In genomic region chr7:43465344-43466098, GRCm38 (mm10) we compare ENCODE assay signal across 8 mouse cellular contexts. TPM values are rescaled to one million over a fixed set of nuclear protein-coding genes. Genes with fewer than 3 reads are reported as not detected.
DNase-seq lines count a peak whose midpoint lies in the region; ATAC-seq lines count a peak whose summit lies in the region.

No protein-coding gene starts in this region.

- no peak overlapping the region for H3K27ac ChIP-seq in hindbrain, embryonic 11.5 days (ENCODE audit: low read depth, low read length)

- no peaks in the 10 kb centered on the region for H3K36me3 ChIP-seq in hindbrain, embryonic 11.5 days (ENCODE audit: control insufficient read depth, insufficient read depth, low read length)

- 0 out of 2 replicates have a peak, but pooled peaks cover 2% of the 10 kb centered on the region for H3K4me1 ChIP-seq in hindbrain, embryonic 11.5 days (replicated peaks; ENCODE audit: control insufficient read depth, insufficient read depth, low read length)

- no peaks in the 10 kb centered on the region for H3K9me3 ChIP-seq in hindbrain, embryonic 11.5 days (ENCODE audit: control insufficient read depth, low read length)

- peak overlapping the region; percentile 76 for H3K4me2 ChIP-seq in hindbrain, embryonic 11.5 days (replicated peaks; ENCODE audit: low read depth, low read length)

- WGBS in hindbrain, embryonic 11.5 days = 1% methylated on average over 33 of the region's 33 CpGs

- peak; percentile 88 for ATAC-seq in hindbrain, embryonic 11.5 days (ENCODE audit: low FRiP score)

- DNase-seq in T-cell, adult 2 months (ENCODE audit: low spot score) = peak; percentile 88
- peak; percentile 77 to 83 for DNase-seq in cerebellum, postnatal 14 days
- DNase-seq in frontal cortex, postnatal 10 days (ENCODE audit: low spot score in 2 of 2) = peak; percentile 83 to 88
- peak; percentile 88 for DNase-seq in hindbrain, embryonic 11.5 days (ENCODE audit: low spot score)
- peak; percentile 77 to 81 for DNase-seq in layer of hippocampus, postnatal 14 days (ENCODE audit: low spot score in 2 of 2)
- DNase-seq in lung, postnatal 25 days (ENCODE audit: low spot score) = peak; percentile 93
- DNase-seq in retina, adult 2 months (ENCODE audit: low read depth, low spot score) = peak; percentile 72
- peak; percentile 78 for DNase-seq in thymus, postnatal 25 days

- peaks cover 10% of the 10 kb centered on the region; the same call in 1 of the 2 replicates for H3K27me3 ChIP-seq in hindbrain, embryonic 11.5 days (ENCODE audit: control insufficient read depth, insufficient read depth, low read length)

- peak overlapping the region; percentile 27 for H3K9ac ChIP-seq in hindbrain, embryonic 11.5 days (ENCODE audit: low read depth, low read length)

- H3K4me3 ChIP-seq in hindbrain, embryonic 11.5 days (ENCODE audit: low read depth, low read length) = peak overlapping the region; percentile 28

RNA-seq across cellular contexts. Expression of gene Vsig10l, which starts 2.6 kb away (rescaled TPM):
- polyA plus RNA-seq in hindbrain, embryonic 11.5 days (2014; fragmentation: Nextera tagmentation; extraction: Ambion mirVana) = 2.6 and 2.8 TPM in 2 replicates
- 1 to 10 TPM; 2.6 to 3.5 TPM for total RNA-seq in layer of hippocampus, postnatal 14 days (2021)

RNA-seq across cellular contexts. Expression of gene Gm45233, which starts 21.6 kb away (rescaled TPM):
- 0.31 TPM in 1 of 2 replicates, not detected in the other for polyA plus RNA-seq in hindbrain, embryonic 11.5 days (2014; fragmentation: Nextera tagmentation; extraction: Ambion mirVana)
- total RNA-seq in layer of hippocampus, postnatal 14 days (2021) = 1 to 10 TPM in 1 of 2 experiments, under 1 TPM in 1; 0.93 to 1.1 TPM

RNA-seq across cellular contexts. Expression of gene Etfb, which starts 21.6 kb away (rescaled TPM):
- polyA plus RNA-seq in hindbrain, embryonic 11.5 days (2014; fragmentation: Nextera tagmentation; extraction: Ambion mirVana) = 192 and 206 TPM in 2 replicates
- 10 to 100 TPM; 65.6 to 75.0 TPM for total RNA-seq in layer of hippocampus, postnatal 14 days (2021)

RNA-seq across cellular contexts. Expression of gene Iglon5, which starts 24.4 kb away (rescaled TPM):
- polyA plus RNA-seq in hindbrain, embryonic 11.5 days (2014; fragmentation: Nextera tagmentation; extraction: Ambion mirVana) = 2.7 and 2.9 TPM in 2 replicates
- total RNA-seq in layer of hippocampus, postnatal 14 days (2021) = 10 to 100 TPM; 43.2 to 45.0 TPM

RNA-seq across cellular contexts. Expression of gene Cldnd2, which starts 24.9 kb away (rescaled TPM):
- polyA plus RNA-seq in hindbrain, embryonic 11.5 days (2014; fragmentation: Nextera tagmentation; extraction: Ambion mirVana) = not detected in 2 replicates
- not detected for total RNA-seq in layer of hippocampus, postnatal 14 days (2021)
